Mouse (Mus musculus): ENCODE results near the gene 1810009J06Rik. TPM values are rescaled to one million over a fixed set of nuclear protein-coding genes. Genes with fewer than 3 reads are reported as not detected.
A peak's percentile ranks its signal among the peaks of the same experiment; 100 is the strongest.
"Not testable (repeated sequence)": the region's sequence is repeated elsewhere in the genome, so short reads cannot be mapped to it uniquely, and the experiment has no call there.

1810009J06Rik gene
- polyA plus RNA-seq (2014; fragmentation: Nextera tagmentation; extraction: Ambion mirVana), result not detected in 2 replicates

DNA sequence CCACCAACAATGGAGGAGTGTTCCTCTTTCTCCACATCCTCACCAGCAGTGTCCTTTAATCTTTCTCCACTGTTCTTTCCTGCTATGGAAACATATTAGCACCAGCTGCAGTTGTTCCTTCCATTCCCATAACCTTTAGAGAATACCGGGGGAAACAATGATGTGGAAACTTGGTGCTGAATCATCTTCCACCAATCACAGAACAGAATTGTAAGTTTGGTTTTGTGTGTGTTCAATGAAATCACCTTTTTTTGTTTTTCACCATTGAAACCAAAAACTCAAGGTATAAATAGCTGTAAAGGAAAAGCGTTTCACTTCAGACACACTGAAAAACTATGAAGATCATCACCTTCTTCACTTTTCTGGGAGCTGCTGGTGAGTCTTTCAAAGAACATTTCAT is at the start of gene 1810009J06Rik:
Gene 1810009J06Rik (plus strand): TSS at position 301 of the 400 bp plus-strand sequence.
- not testable (repeated sequence) for H3K9ac ChIP-seq (replicated peaks; ENCODE audit: low read length); H3K4me3 ChIP-seq (replicated peaks; ENCODE audit: low read depth, low read length); DNase-seq; ATAC-seq (ENCODE audit: low FRiP score, low TSS enrichment); H3K4me1 ChIP-seq (ENCODE audit: control insufficient read depth, insufficient read depth, low read length); H3K27me3 ChIP-seq (ENCODE audit: control insufficient read depth, insufficient read depth, low read length); H3K9me3 ChIP-seq (ENCODE audit: control insufficient read depth, low read length); H3K36me3 ChIP-seq (ENCODE audit: control insufficient read depth, insufficient read depth, low read length); H3K27ac ChIP-seq (replicated peaks; ENCODE audit: low read depth, low read length); H3K4me2 ChIP-seq (ENCODE audit: low read length)
- WGBS, result 88% methylated on average over 2 of the region's 2 CpGs

DNA sequence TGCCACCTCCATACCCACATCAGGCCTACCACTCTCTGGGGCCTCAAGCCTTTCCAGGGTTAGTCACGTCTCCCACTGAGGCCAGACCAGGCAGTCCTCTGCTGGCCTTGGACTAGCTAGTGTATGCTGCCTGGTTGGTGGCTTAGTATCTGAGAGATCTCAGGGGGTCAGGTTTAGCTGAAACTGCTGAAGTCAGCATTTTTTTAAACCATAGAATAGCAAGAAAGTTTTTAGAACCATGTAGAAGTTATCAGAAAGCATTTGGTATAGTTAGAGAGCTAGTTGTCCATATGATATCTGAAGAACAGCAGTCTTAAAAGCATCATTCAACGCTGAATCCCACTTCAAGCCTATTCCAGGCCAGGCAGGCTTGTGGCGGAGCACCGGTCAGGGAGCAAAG is 44.6 kb upstream of the 1810009J06Rik start:
- Histone ChIP-seq H3K4me3 (replicated peaks; ENCODE audit: low read depth, low read length) (no peak overlapping the region), H3K36me3 (ENCODE audit: control insufficient read depth, insufficient read depth, low read length) (no peaks in the 10 kb centered on the region), H3K9me3 (ENCODE audit: control insufficient read depth, low read length) (no peaks in the 10 kb centered on the region), H3K4me1 (ENCODE audit: control insufficient read depth, insufficient read depth, low read length) (no peaks in the 10 kb centered on the region), H3K4me2 (ENCODE audit: low read length) (no peak overlapping the region), H3K9ac (replicated peaks; ENCODE audit: low read length) (no peak overlapping the region), H3K27ac (replicated peaks; ENCODE audit: low read depth, low read length) (no peak overlapping the region), H3K27me3 (ENCODE audit: control insufficient read depth, insufficient read depth, low read length) (no peaks in the 10 kb centered on the region)
- 84% methylated on average over 4 of the region's 4 CpGs for WGBS
- no peak for DNase-seq
- ATAC-seq (ENCODE audit: low FRiP score, low TSS enrichment), result no peak

DNA sequence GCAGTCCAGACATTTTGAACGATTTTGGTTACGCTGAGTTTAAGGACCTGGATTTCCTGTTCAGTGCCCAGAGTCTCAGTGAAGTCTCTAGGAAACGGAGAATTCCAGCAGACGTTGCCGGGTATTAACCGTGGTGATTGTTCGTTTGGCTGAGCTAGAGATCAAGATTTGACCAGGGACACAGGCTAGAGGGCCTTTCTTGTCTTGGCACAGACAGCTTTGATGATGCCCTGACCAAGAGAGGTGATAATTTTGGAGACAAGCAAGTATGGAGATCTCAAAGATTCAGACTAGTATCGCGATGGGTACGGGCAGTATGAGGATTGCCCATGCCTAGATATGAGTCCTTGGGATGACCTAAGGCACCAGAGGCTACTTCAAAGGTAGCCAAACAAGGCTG is 24.1 kb upstream of the 1810009J06Rik start, which contains the start of gene 1700074P13Rik:
Gene 1700074P13Rik (minus strand): TSS at position 101 of the 400 bp plus-strand sequence.
- WGBS, result 93% methylated on average over 10 of the region's 10 CpGs
- H3K27ac ChIP-seq (replicated peaks; ENCODE audit: low read depth, low read length), result no peak within 1 kb of the TSS
- H3K4me2 ChIP-seq (ENCODE audit: low read length), result no peak within 1 kb of the TSS
- no peaks in the 10 kb centered on the region for H3K36me3 ChIP-seq (ENCODE audit: control insufficient read depth, insufficient read depth, low read length)
- no peak within 1 kb of the TSS for H3K9ac ChIP-seq (replicated peaks; ENCODE audit: low read length)
- no peak within 1 kb of the TSS for H3K4me3 ChIP-seq (replicated peaks; ENCODE audit: low read depth, low read length)
- ATAC-seq (ENCODE audit: low FRiP score, low TSS enrichment) (no peak), DNase-seq (no peak)
- no peaks in the 10 kb centered on the region for H3K4me1 ChIP-seq (ENCODE audit: control insufficient read depth, insufficient read depth, low read length)
- H3K9me3 ChIP-seq (ENCODE audit: control insufficient read depth, low read length), result no peaks in the 10 kb centered on the region
- H3K27me3 ChIP-seq (ENCODE audit: control insufficient read depth, insufficient read depth, low read length), result no peaks in the 10 kb centered on the region

DNA sequence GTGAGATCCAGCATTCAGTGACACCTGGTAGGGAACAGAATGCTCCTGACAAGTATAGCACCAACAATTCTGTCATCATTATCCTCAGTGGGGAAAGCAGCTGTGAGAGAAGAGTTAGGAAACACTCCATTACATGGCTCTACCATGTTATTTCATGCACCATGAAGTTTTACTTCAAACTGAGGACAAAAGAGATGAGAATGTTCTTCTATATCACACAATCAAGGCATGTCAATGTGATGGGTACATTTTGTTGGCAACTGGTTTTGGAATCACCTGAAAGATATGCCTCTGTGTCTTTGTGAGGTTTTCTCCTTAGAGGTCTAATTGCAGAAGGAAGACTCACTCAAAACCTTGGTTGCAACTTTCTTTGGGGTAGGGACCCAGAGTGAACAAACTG is 12.8 kb upstream of the 1810009J06Rik start, which contains the start of gene Gm4744:
Gene Gm4744 (minus strand): TSS at position 101 of the 400 bp plus-strand sequence.
- H3K4me1 ChIP-seq (ENCODE audit: control insufficient read depth, insufficient read depth, low read length), result no peaks in the 10 kb centered on the region
- no peaks in the 10 kb centered on the region for H3K9me3 ChIP-seq (ENCODE audit: control insufficient read depth, low read length)
- no peak within 1 kb of the TSS for H3K9ac ChIP-seq (replicated peaks; ENCODE audit: low read length)
- ATAC-seq (ENCODE audit: low FRiP score, low TSS enrichment) (no peak), DNase-seq (no peak)
- no peak within 1 kb of the TSS for H3K4me3 ChIP-seq (replicated peaks; ENCODE audit: low read depth, low read length)
- no peaks in the 10 kb centered on the region for H3K36me3 ChIP-seq (ENCODE audit: control insufficient read depth, insufficient read depth, low read length)
- H3K27ac ChIP-seq (replicated peaks; ENCODE audit: low read depth, low read length), result no peak within 1 kb of the TSS
- H3K27me3 ChIP-seq (ENCODE audit: control insufficient read depth, insufficient read depth, low read length), result no peaks in the 10 kb centered on the region
- no peak within 1 kb of the TSS for H3K4me2 ChIP-seq (ENCODE audit: low read length)

DNA sequence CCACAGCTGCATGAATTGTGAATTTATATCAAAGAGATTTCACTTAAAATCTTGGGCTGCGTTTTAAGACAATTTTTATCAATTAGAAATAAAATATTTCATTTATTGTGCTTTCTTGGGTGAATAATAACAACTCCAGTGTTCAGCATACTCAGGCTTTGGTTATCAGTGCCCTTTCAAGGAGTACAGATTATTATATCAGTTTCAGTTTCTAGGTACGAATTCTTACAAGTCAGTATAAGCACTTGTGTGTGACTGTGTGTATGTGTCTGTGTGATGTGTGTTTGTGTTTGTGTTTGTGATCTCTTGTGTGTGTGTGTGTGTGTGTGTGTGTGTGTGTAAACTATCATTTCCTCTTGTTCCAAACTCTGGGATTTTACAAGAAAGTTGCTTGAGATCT is 10.8 kb upstream of the 1810009J06Rik start:
- 74% methylated on average over 2 of the region's 2 CpGs for WGBS
- Histone ChIP-seq H3K36me3 (ENCODE audit: control insufficient read depth, insufficient read depth, low read length) (no peaks in the 10 kb centered on the region), H3K27me3 (ENCODE audit: control insufficient read depth, insufficient read depth, low read length) (no peaks in the 10 kb centered on the region), H3K4me2 (ENCODE audit: low read length) (no peak overlapping the region), H3K4me3 (replicated peaks; ENCODE audit: low read depth, low read length) (no peak overlapping the region), H3K27ac (replicated peaks; ENCODE audit: low read depth, low read length) (no peak overlapping the region), H3K9me3 (ENCODE audit: control insufficient read depth, low read length) (no peaks in the 10 kb centered on the region), H3K9ac (replicated peaks; ENCODE audit: low read length) (no peak overlapping the region), H3K4me1 (ENCODE audit: control insufficient read depth, insufficient read depth, low read length) (no peaks in the 10 kb centered on the region)
- DNase-seq (no peak), ATAC-seq (ENCODE audit: low FRiP score, low TSS enrichment) (no peak)

DNA sequence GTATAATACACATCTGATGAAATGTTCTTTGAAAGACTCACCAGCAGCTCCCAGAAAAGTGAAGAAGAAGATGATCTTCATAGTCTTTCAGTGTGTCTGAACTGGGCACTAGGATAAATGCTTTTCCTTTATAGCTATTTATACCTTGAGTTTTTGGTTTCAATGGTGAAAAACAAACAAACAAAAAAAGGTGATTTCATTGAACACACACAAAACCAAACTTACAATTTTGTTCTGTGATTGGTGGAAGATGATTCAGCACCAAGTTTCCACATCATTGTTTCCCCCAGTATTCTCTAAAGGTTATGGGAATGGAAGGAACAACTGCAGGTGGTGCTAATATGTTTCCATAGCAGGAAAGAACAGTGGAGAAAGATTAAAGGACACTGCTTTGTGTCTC is 34.8 kb downstream of the 1810009J06Rik start, which contains the start of gene Gm2663:
Gene Gm2663 (minus strand): TSS at position 101 of the 400 bp plus-strand sequence.
- H3K36me3 ChIP-seq (ENCODE audit: control insufficient read depth, insufficient read depth, low read length); H3K4me2 ChIP-seq (ENCODE audit: low read length); H3K4me1 ChIP-seq (ENCODE audit: control insufficient read depth, insufficient read depth, low read length); ATAC-seq (ENCODE audit: low FRiP score, low TSS enrichment); H3K27me3 ChIP-seq (ENCODE audit: control insufficient read depth, insufficient read depth, low read length); H3K9ac ChIP-seq (replicated peaks; ENCODE audit: low read length); DNase-seq; H3K4me3 ChIP-seq (replicated peaks; ENCODE audit: low read depth, low read length); H3K9me3 ChIP-seq (ENCODE audit: control insufficient read depth, low read length); H3K27ac ChIP-seq (replicated peaks; ENCODE audit: low read depth, low read length): not testable (repeated sequence)

DNA sequence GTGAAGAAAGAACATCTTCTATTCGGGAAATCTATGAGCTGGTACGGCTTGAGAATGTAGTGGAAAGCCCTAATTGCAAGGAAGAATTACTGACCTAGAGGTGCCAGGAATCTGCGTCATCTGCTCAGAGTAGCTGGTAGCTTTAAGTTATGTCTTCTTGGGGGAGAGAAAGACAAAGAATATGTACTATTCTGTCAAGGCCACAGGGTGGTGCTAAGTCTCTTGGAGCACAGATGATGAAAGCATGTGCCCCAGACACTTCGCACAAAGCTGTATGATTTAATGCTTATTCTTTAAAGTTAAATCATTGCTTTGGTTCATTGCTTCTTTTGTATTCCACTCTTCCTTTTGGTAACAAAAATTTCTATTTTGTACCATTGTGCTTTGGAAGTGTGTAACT is 50.5 kb downstream of the 1810009J06Rik start:
- DNase-seq (peak; percentile 13), ATAC-seq (ENCODE audit: low FRiP score, low TSS enrichment) (no peak)
- no peaks in the 10 kb centered on the region for H3K36me3 ChIP-seq (ENCODE audit: control insufficient read depth, insufficient read depth, low read length)
- no peak overlapping the region for H3K27ac ChIP-seq (replicated peaks; ENCODE audit: low read depth, low read length)
- H3K9ac ChIP-seq (replicated peaks; ENCODE audit: low read length), result no peak overlapping the region
- no peaks in the 10 kb centered on the region for H3K9me3 ChIP-seq (ENCODE audit: control insufficient read depth, low read length)
- no peaks in the 10 kb centered on the region for H3K4me1 ChIP-seq (ENCODE audit: control insufficient read depth, insufficient read depth, low read length)
- WGBS, result 71% methylated on average over 4 of the region's 4 CpGs
- no peak overlapping the region for H3K4me2 ChIP-seq (ENCODE audit: low read length)
- no peak overlapping the region for H3K4me3 ChIP-seq (replicated peaks; ENCODE audit: low read depth, low read length)
- no peaks in the 10 kb centered on the region for H3K27me3 ChIP-seq (ENCODE audit: control insufficient read depth, insufficient read depth, low read length)

Other genes with a start within 250 kb of the 1810009J06Rik start
- gene Moxd2, start 77.3 kb upstream of the 1810009J06Rik start, polyA plus RNA-seq (2014; fragmentation: Nextera tagmentation; extraction: Ambion mirVana), result not detected in 2 replicates
- gene Prss58, start 64.4 kb upstream of the 1810009J06Rik start, polyA plus RNA-seq (2014; fragmentation: Nextera tagmentation; extraction: Ambion mirVana), result not detected in 2 replicates
- not detected in 2 replicates for gene 1700074P13Rik, start 24.2 kb upstream of the 1810009J06Rik start, polyA plus RNA-seq (2014; fragmentation: Nextera tagmentation; extraction: Ambion mirVana)
- not detected in 2 replicates for gene Gm4744, start 12.9 kb upstream of the 1810009J06Rik start, polyA plus RNA-seq (2014; fragmentation: Nextera tagmentation; extraction: Ambion mirVana)
- gene Gm2663, start 34.7 kb downstream of the 1810009J06Rik start, polyA plus RNA-seq (2014; fragmentation: Nextera tagmentation; extraction: Ambion mirVana), result not detected in 2 replicates
- not detected in 2 replicates for gene 2210010C04Rik, start 70.8 kb downstream of the 1810009J06Rik start, polyA plus RNA-seq (2014; fragmentation: Nextera tagmentation; extraction: Ambion mirVana)